Mouse (Mus musculus): ENCODE measurements at regions not wholly inside any gene's neighbourhood (a gene's known extent, or its start where the extent isn't known, plus 50 kb on each side); places are given as distances from the start of the nearest gene placed in this dataset.

GRCm38 (mm10) chr13:28563585-28563984 is 306.3 kb downstream of the Gm11361 start:
- TF ChIP-seq CTCF (IDR thresholded peaks at IDR 0.05; ENCODE audit: extremely low read depth, insufficient read depth, low read length): no peak
- no peak for TF ChIP-seq POLR2A (IDR thresholded peaks at IDR 0.05; ENCODE audit: extremely low read depth, insufficient read depth, low read length)

Data from cortical plate, adult 2 months (tissue).